Mouse (Mus musculus): ENCODE results near the gene Cmss1.

Cmss1 gene

GRCm38 (mm10) chr16:57606444-57607227, at the start of gene Cmss1:
Gene Cmss1, minus strand, starts transcription at chr16:57606864.
- DNase-seq (ENCODE audit: low spot score in 2 of 2), result peak; percentile 56 to 70

GRCm38 (mm10) chr16:57649888-57650287, 43.2 kb upstream of the Cmss1 start:
- DNase-seq (ENCODE audit: low spot score in 2 of 2), result no peak

GRCm38 (mm10) chr16:57641346-57641885, 34.8 kb upstream of the Cmss1 start:
- no peak for DNase-seq (ENCODE audit: low spot score in 2 of 2)

GRCm38 (mm10) chr16:57634766-57635165, 28.1 kb upstream of the Cmss1 start:
- no peak for DNase-seq (ENCODE audit: low spot score in 2 of 2)

GRCm38 (mm10) chr16:57634191-57634590, 27.5 kb upstream of the Cmss1 start:
- DNase-seq (ENCODE audit: low spot score in 2 of 2), result peak; percentile 61 to 69

- DNase-seq (ENCODE audit: low spot score in 2 of 2), result no peak
Measured at GRCm38 (mm10) chr16:57611768-57612167, 5.1 kb upstream of the Cmss1 start.

- no peak for DNase-seq (ENCODE audit: low spot score in 2 of 2)
Measured at GRCm38 (mm10) chr16:57601031-57601430, 5.6 kb downstream of the Cmss1 start.

- DNase-seq (ENCODE audit: low spot score in 2 of 2), result no peak
Measured at GRCm38 (mm10) chr16:57597295-57597957, 9.2 kb downstream of the Cmss1 start.

GRCm38 (mm10) chr16:57593422-57594157, 13.1 kb downstream of the Cmss1 start:
- no peak for DNase-seq (ENCODE audit: low spot score in 2 of 2)

GRCm38 (mm10) chr16:57585201-57585600, 21.5 kb downstream of the Cmss1 start:
- no peak for DNase-seq (ENCODE audit: low spot score in 2 of 2)

GRCm38 (mm10) chr16:57582008-57582407, 24.7 kb downstream of the Cmss1 start:
- no peak for DNase-seq (ENCODE audit: low spot score in 2 of 2)

GRCm38 (mm10) chr16:57580041-57580440, 26.6 kb downstream of the Cmss1 start:
- no peak for DNase-seq (ENCODE audit: low spot score in 2 of 2)

- no peak for DNase-seq (ENCODE audit: low spot score in 2 of 2)
Measured at GRCm38 (mm10) chr16:57577519-57577918, 29.1 kb downstream of the Cmss1 start.

GRCm38 (mm10) chr16:57575764-57576388, 30.8 kb downstream of the Cmss1 start:
- no peak for DNase-seq (ENCODE audit: low spot score in 2 of 2)

GRCm38 (mm10) chr16:57573831-57574230, 32.8 kb downstream of the Cmss1 start:
- no peak for DNase-seq (ENCODE audit: low spot score in 2 of 2)

GRCm38 (mm10) chr16:57570789-57571311, 35.8 kb downstream of the Cmss1 start:
- no peak for DNase-seq (ENCODE audit: low spot score in 2 of 2)

- no peak for DNase-seq (ENCODE audit: low spot score in 2 of 2)
Measured at GRCm38 (mm10) chr16:57568648-57569404, 37.8 kb downstream of the Cmss1 start.

GRCm38 (mm10) chr16:57566215-57566614, 40.4 kb downstream of the Cmss1 start:
- DNase-seq (ENCODE audit: low spot score in 2 of 2), result no peak

GRCm38 (mm10) chr16:57564807-57565206, 41.9 kb downstream of the Cmss1 start:
- no peak for DNase-seq (ENCODE audit: low spot score in 2 of 2)

GRCm38 (mm10) chr16:57563453-57563852, 43.2 kb downstream of the Cmss1 start:
- no peak for DNase-seq (ENCODE audit: low spot score in 2 of 2)

GRCm38 (mm10) chr16:57560185-57560584, 46.5 kb downstream of the Cmss1 start:
- no peak for DNase-seq (ENCODE audit: low spot score in 2 of 2)

Data from right cerebral cortex, postnatal 36 days (tissue).